Mouse (Mus musculus) megakaryocyte, embryonic 14.5 days (primary cell): ENCODE measurements around the gene L3mbtl4.
"Not testable (repeated sequence)": the region's sequence is repeated elsewhere in the genome, so short reads cannot be mapped to it uniquely, and the experiment has no call there.

ENCODE experiments used
- FLI1 ChIP-seq: IDR thresholded peaks from 2 replicates; pipeline ENCODE4 v1.6.1; 2012; ENCODE audit warnings: low read length, inconsistent platforms, mixed read lengths
- GATA1 ChIP-seq: IDR thresholded peaks from 3 replicates; pipeline ENCODE4 v1.6.1; 2012; ENCODE audit warnings: mixed read lengths, low read length, inconsistent platforms, borderline replicate concordance

- not testable (repeated sequence) for TF ChIP-seq GATA1, FLI1
Observed at GRCm38 (mm10) chr17:68407121-68407520, 133.5 kb downstream of the L3mbtl4 start.
